Mouse (Mus musculus) cortical plate, adult 2 months (tissue): ENCODE data around the gene Id2.

Source experiments
- CTCF ChIP-seq: fragments of 200-500 bp; IDR thresholded peaks from 2 replicates; pipeline ENCODE4 v1.5.1; 2011; ENCODE audit warnings: mild to moderate bottlenecking, control low read depth, low read length; ENCODE audit not compliant: insufficient read depth; ENCODE audit errors: extremely low read depth
- POLR2A ChIP-seq: fragments of 200-500 bp; IDR thresholded peaks from 2 replicates; pipeline ENCODE4 v1.6.1; 2011; ENCODE audit warnings: mild to moderate bottlenecking, low read length, control low read depth; ENCODE audit not compliant: insufficient read depth; ENCODE audit errors: extremely low read depth

DNA sequence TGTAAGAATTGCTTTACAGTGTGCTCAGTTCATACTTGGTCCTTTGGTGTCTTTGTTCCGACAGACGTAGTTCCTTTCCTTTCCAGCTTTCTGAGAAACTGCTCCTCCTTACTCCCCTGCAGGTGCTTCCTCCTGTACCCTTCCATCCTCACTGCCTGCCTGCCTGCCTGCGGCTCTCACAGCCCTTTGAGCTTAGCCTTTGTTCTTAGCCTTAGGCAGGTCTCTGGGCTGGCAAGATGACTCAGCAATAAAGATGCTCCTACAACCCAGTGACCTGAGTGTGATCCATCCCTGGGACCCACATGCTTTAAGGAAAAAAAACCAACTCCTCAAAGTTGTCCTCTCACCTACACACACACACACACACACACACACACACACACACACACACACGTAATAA is 42.0 kb downstream of the Id2 start:
- no peak for TF ChIP-seq POLR2A
- no peak for TF ChIP-seq CTCF
